Mouse (Mus musculus) neural tube, embryonic 15.5 days (tissue): ENCODE measurements around the gene Cyp4f13. TPM values are rescaled to one million over a fixed set of nuclear protein-coding genes. Genes with fewer than 3 reads are reported as not detected.

ENCODE experiments used
- ATAC-seq: fragments of 200-750 bp; cut with Nextera tagmentation; 2 replicates; pipeline ENCODE4 v1.8.0; 2017; ENCODE audit warnings: mild to moderate bottlenecking, moderate TSS enrichment, moderate library complexity; ENCODE audit not compliant: low FRiP score
- H3K27ac ChIP-seq: fragments of 300-500 bp; sonication (generic); replicated peaks from 2 replicates; pipeline ENCODE4 v1.5.1; 2015; ENCODE audit warnings: mild to moderate bottlenecking, inconsistent platforms
- H3K27me3 ChIP-seq: fragments of 300-500 bp; sonication (generic); replicated peaks from 2 replicates; pipeline ENCODE4 v1.6.1; 2015; ENCODE audit warnings: inconsistent platforms
- H3K36me3 ChIP-seq: fragments of 300-500 bp; sonication (generic); 2 replicates; pipeline ENCODE4 v1.6.1; 2015; ENCODE audit warnings: inconsistent platforms
- H3K4me1 ChIP-seq: fragments of 300-500 bp; sonication (generic); 2 replicates; pipeline ENCODE4 v1.6.1; 2015; ENCODE audit warnings: inconsistent platforms
- H3K4me2 ChIP-seq: fragments of 300-500 bp; sonication (generic); 2 replicates; pipeline ENCODE4 v1.6.1; 2015; ENCODE audit warnings: inconsistent platforms, mild to moderate bottlenecking, moderate library complexity
- H3K4me3 ChIP-seq: fragments of 300-500 bp; sonication (generic); replicated peaks from 2 replicates; pipeline ENCODE4 v1.5.1; 2015; ENCODE audit warnings: mild to moderate bottlenecking, inconsistent platforms
- H3K9ac ChIP-seq: fragments of 300-500 bp; sonication (generic); replicated peaks from 2 replicates; pipeline ENCODE4 v1.6.1; 2015; ENCODE audit warnings: mild to moderate bottlenecking, inconsistent platforms
- H3K9me3 ChIP-seq: fragments of 300-500 bp; sonication (generic); replicated peaks from 2 replicates; pipeline ENCODE4 v1.6.1; 2016; ENCODE audit warnings: inconsistent platforms
- WGBS: fragments of 180-500 bp; shearing (Covaris S2); methylation state at CpG from one replicate; pipeline ENCODE4 v1.1.7; 2015; ENCODE audit warnings: mixed read lengths; 5-methylcytosine and 5-hydroxymethylcytosine counted together
- polyA plus RNA-seq: library from polyadenylated mRNA; unstranded; fragments of >200 nt; fragmentation: Nextera tagmentation; extraction: Ambion mirVana; gene quantifications from 2 replicates; pipeline ENCODE4 v1.2.1, GENCODE M21; 2015

Gene Cyp4f13
- 8.0 and 8.1 TPM in 2 replicates for polyA plus RNA-seq

DNA sequence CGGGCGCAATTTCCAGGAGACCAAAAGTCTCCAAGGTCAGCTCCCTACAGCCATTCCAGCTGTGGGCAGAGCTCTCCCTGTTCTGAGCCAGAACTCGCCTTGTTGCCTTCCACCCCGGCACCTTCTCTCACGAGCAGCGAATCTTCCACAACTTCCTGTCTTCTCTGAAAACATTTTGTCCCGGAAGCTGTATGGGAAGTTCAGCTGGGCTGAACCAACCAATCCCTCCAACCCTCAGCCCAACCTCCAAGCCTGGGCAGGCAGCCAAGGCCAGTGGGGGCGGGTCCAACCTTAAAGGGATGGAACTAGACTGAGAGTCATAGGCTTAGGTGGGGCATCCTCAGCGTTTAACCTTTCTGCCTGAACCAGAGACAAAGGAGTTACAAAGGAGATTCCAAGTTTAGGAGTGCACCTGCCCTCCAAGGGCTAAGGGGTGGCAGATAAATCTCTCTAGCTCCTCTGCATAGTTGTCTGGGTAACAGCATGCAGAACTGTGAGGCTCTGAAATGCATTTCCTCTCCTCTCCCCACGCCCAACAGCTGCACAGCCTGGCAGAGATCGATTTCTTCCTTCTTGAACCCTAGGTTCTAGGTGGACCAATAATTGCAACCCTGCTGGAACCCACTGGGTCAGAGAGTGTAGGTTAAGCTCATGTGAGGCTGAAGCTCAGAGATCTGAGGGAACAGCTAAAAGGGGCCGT is at the start of gene Cyp4f13:
Gene Cyp4f13, minus strand, starts transcription at position 188 of the 700 bp plus-strand sequence.
- Histone ChIP-seq H3K4me2 (peak within 1 kb of the TSS; percentile 75), H3K4me3 (peak within 1 kb of the TSS; percentile 50), H3K27me3 (no peaks in the 10 kb centered on the region), H3K36me3 (no peaks in the 10 kb centered on the region), H3K27ac (peak within 1 kb of the TSS; percentile 70), H3K9me3 (no peaks in the 10 kb centered on the region), H3K4me1 (peaks cover 17% of the 10 kb centered on the region), H3K9ac (peak within 1 kb of the TSS; percentile 45)
- 38% methylated on average over 12 of the region's 12 CpGs for WGBS
- peak; percentile 95 for ATAC-seq

DNA sequence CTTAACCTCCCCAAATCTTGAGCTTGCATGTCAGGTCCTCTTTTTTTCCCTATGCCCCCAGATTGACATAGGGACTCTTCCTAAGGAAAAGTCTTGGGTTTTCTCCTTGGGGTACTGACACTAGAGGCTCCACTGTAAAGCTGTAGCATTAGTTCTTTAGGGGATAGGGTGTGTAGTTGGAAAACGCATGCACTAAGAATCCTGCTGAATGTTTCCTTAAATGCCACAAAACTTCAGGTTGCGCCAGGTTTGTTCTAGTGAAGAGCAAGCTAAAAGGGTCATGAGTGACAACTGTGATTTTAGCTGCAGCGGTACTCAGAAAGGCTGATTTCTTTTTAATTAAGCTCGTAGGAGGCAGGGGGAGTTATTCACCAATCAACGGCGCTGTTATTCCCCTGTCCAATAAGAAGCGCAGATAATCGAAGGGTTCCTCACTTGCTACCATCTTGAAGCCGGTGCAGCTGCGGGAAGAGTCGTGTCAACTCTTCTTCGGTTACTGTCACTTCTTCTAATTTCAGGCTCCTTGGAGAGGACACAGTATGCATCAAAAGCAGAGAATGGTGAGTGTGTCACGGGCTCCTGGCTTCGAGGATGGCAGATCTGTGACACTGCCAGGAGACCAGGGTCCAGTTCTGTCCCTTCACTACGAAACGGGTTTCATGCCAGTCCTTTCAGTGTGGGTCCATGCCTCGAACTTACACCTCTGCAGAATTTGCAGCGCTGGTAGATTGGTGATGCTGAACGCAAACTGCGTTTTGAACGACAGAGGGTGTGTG is 45.7 kb upstream of the Cyp4f13 start, which contains the start of gene Zfp952:
Gene Zfp952, plus strand, starts transcription at position 431 of the 776 bp plus-strand sequence.
- H3K9me3 ChIP-seq: no peaks in the 10 kb centered on the region
- peak within 1 kb of the TSS; percentile 80 for H3K27ac ChIP-seq
- peaks cover 30% of the 10 kb centered on the region for H3K36me3 ChIP-seq
- peak within 1 kb of the TSS; percentile 54 for H3K4me3 ChIP-seq
- under 1% methylated on average over 21 of the region's 21 CpGs for WGBS
- H3K9ac ChIP-seq: peak within 1 kb of the TSS; percentile 59
- peak; percentile 99 for ATAC-seq
- H3K4me2 ChIP-seq: peak within 1 kb of the TSS; percentile 81
- H3K4me1 ChIP-seq: peaks cover 17% of the 10 kb centered on the region
- H3K27me3 ChIP-seq: no peaks in the 10 kb centered on the region

DNA sequence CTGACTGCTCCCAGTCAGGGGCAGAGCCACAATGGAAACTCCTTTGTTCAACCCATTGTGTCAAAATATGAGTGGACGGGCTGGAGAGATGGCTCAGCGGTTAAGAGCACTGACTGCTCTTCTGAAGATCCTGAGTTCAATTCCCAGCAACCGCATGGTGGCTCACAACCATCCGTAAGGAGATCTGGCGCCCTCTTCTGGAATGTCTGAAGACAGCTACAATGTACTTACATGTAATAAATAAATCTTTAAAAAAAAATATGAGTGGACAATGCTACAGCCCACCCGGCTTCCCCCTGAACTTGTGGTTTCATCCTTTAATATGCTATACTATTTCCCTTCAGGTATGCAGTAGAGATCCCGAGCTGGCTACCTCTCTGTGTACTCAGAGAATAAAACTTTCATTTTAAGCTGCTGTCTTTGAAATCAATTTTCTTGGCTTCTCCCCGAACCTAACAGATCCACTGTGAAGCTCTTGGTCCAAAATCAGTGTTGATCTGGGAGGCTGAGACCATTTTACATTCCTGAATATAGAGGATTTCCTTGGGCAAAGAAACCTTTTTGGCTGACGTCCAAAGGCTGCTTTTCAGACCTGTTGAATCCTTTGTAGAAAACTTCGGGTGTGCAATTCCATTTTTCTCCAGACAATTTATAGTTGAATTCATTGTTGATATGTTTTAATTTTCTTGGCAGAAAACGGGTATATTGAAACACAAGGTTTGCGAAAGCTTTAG is 44.9 kb upstream of the Cyp4f13 start:
- 74% methylated on average over 12 of the region's 12 CpGs for WGBS
- H3K27me3 ChIP-seq: no peaks in the 10 kb centered on the region

DNA sequence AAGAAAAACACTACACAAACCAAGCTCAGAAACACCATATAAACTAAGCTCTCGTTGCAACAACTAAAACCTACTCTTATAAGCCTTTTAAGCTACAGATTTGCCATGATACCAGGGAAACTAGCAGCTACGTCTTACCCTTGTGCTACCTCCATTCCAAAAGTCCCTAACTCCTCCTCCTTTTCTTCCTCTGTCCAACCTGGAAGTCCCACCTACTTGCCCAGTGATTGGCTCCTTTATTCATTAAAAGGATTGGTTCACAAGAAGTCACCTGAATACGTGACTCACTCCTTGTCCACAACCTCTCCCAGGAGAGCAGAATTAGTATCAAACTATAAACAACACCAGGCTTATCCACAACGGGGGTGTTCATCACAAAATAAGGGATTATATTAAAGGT is 39.1 kb upstream of the Cyp4f13 start:
- Histone ChIP-seq H3K4me1 (no peaks in the 10 kb centered on the region), H3K9ac (no peak overlapping the region), H3K27ac (no peak overlapping the region), H3K4me2 (no peak overlapping the region), H3K27me3 (no peaks in the 10 kb centered on the region), H3K36me3 (peaks cover 2% of the 10 kb centered on the region; the same call in 1 of the 2 replicates), H3K4me3 (no peak overlapping the region), H3K9me3 (no peaks in the 10 kb centered on the region)
- 78% methylated on average over 4 of the region's 4 CpGs for WGBS
- ATAC-seq: no peak

More for the DNA sequence above, 44.9 kb upstream of the Cyp4f13 start:
- H3K4me1 ChIP-seq: peaks cover 17% of the 10 kb centered on the region
- ATAC-seq: no peak
- H3K9ac ChIP-seq: 0 out of 2 replicates have a peak overlapping the region, but pooled peaks have one; percentile 59
- no peaks in the 10 kb centered on the region for H3K9me3 ChIP-seq
- no peak overlapping the region for H3K27ac ChIP-seq
- H3K36me3 ChIP-seq: peaks cover 25% of the 10 kb centered on the region
- peak overlapping the region; percentile 81 for H3K4me2 ChIP-seq
- peak overlapping the region; percentile 54 for H3K4me3 ChIP-seq

DNA sequence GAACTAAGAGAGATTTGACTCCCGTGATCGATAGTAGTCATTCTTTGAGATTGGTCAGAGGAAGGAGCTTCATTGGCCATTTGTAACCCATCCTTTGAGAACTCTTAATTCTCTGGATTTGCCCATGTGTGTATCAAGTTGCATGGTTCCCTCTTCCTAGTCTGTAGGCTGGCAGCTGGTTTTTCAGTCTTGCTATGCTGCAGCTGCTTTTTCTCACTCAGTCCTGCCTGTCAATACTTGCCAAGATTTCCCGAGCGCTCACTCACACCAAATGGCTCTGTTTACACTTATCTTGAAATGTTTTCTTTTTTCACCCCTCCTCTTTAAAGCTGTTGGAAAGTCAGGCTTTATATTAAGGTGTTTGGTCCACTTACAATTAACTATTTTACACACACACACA is 34.2 kb upstream of the Cyp4f13 start:
- 96% methylated on average over 4 of the region's 4 CpGs for WGBS
- no peak overlapping the region for H3K4me2 ChIP-seq
- no peaks in the 10 kb centered on the region for H3K27me3 ChIP-seq
- peaks cover 39% of the 10 kb centered on the region for H3K36me3 ChIP-seq
- H3K27ac ChIP-seq: no peak overlapping the region
- H3K4me3 ChIP-seq: no peak overlapping the region
- no peaks in the 10 kb centered on the region for H3K4me1 ChIP-seq
- H3K9me3 ChIP-seq: 0 out of 2 replicates have a peak, but pooled peaks cover 6% of the 10 kb centered on the region
- no peak for ATAC-seq
- no peak overlapping the region for H3K9ac ChIP-seq

DNA sequence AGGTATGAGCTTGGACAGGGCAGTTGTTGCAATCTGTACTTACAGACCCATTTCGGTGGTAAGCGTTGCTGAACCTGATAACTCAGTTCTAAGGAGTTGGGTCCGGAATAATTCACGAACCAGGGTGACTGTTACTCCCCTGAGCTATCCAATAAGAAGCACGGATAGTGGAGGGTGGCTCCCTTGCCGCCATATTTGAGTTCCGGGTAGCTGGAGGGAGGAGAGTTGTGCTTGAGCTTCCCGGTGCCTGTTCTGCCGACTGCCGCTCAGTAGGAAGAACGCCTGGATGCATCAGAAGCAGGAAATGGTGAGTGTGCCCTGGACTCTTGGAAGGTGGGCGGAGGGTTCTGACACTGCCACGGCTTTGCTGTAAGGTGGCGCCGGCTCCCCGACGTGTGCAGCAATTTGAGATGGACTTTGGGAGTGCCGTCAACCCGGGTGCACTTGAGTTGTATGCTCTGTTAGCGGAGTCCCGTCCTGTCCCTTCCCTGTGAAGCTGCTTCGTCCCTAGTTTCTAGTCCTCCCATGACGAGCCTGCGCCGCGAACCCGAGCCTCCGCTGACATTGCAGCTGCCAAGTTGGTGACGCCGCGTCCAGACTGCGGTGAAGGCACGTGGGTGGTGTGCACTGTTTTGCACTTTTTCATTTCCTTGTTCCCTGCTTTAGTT is 18.6 kb upstream of the Cyp4f13 start, which contains the start of gene Zfp472:
Gene Zfp472, plus strand, starts transcription at position 192 of the 668 bp plus-strand sequence.
- Histone ChIP-seq H3K4me3 (peak within 1 kb of the TSS; percentile 87), H3K4me1 (peaks cover 18% of the 10 kb centered on the region), H3K4me2 (peak within 1 kb of the TSS; percentile 87), H3K9me3 (no peaks in the 10 kb centered on the region), H3K27ac (peak within 1 kb of the TSS; percentile 82), H3K9ac (peak within 1 kb of the TSS; percentile 67), H3K27me3 (no peaks in the 10 kb centered on the region), H3K36me3 (no peaks in the 10 kb centered on the region)
- peak; percentile 100 for ATAC-seq
- under 1% methylated on average over 33 of the region's 33 CpGs for WGBS

DNA sequence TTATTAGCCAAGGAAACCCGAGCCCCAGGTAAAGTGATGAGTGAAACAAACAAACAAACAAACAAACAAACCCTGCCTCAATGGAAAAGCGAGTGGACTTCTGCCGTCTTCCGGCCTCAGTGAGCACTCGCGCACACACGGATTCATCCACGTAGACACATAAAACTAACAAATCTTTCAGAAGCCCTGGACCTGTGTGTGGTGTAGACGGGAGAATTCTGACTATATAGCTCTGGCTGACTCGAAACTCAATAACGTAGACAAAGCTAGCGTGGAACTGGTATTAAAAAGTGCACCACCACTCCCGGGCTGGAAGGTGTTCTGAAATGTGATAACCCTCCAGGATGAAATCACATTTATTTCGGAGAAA is 18.0 kb upstream of the Cyp4f13 start:
- ATAC-seq: peak; percentile 70
- Histone ChIP-seq H3K4me1 (peaks cover 18% of the 10 kb centered on the region), H3K9me3 (no peaks in the 10 kb centered on the region), H3K4me2 (peak overlapping the region; percentile 87), H3K9ac (peak overlapping the region; percentile 67), H3K4me3 (peak overlapping the region; percentile 87), H3K27me3 (no peaks in the 10 kb centered on the region), H3K27ac (peak overlapping the region; percentile 60; the same call in 1 of the 2 replicates), H3K36me3 (no peaks in the 10 kb centered on the region)
- under 1% methylated on average over 14 of the region's 14 CpGs for WGBS

DNA sequence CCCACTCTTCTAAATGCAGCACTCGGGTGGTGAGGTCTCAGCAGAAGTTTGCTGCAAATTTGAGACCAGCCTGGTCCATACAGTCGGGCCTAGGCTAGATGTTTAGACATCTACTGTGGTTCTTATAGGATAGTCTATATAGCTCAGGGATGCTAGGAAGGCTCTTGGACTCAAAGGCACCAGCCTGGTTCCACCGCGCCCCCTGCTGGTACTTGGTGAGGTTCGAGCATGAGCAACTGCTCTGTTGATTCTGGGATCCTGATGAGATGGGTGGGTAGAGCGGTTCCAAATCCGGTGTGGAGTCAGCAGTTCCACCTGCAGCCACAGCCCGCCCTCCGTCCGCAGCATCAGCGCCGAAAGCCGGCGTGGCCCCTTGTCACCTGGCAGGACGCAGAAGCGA is 4.2 kb upstream of the Cyp4f13 start:
- no peak overlapping the region for H3K9ac ChIP-seq
- H3K4me3 ChIP-seq: no peak overlapping the region
- 36% methylated on average over 16 of the region's 16 CpGs for WGBS
- no peaks in the 10 kb centered on the region for H3K27me3 ChIP-seq
- H3K4me1 ChIP-seq: peaks cover 14% of the 10 kb centered on the region
- H3K9me3 ChIP-seq: no peaks in the 10 kb centered on the region
- ATAC-seq: no peak
- H3K4me2 ChIP-seq: peak overlapping the region; percentile 12; the same call in 1 of the 2 replicates
- no peak overlapping the region for H3K27ac ChIP-seq
- H3K36me3 ChIP-seq: no peaks in the 10 kb centered on the region

DNA sequence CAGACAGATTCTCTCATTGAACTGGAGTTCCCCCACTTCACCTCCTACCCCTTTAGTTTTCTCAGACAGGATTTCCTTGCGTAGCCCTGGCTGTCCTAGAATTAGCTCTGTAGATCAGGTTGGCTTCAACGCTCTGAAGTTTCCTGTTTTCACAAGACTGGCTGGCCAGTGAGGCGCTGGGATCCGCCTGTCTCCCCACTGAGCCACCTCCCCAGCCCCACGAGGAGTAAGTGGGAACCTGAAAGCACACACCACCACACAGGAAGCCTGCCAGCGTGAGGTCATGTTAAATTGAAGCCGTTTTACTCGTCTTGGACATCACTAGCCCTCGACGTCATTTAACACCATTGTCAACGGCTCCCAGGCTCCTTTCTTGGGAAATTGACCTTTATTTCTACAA is 3.8 kb upstream of the Cyp4f13 start:
- Histone ChIP-seq H3K27me3 (no peaks in the 10 kb centered on the region), H3K27ac (no peak overlapping the region), H3K9me3 (no peaks in the 10 kb centered on the region), H3K36me3 (no peaks in the 10 kb centered on the region), H3K4me2 (no peak overlapping the region), H3K4me1 (peaks cover 17% of the 10 kb centered on the region), H3K4me3 (no peak overlapping the region), H3K9ac (no peak overlapping the region)
- ATAC-seq: no peak
- WGBS: 79% methylated on average over 11 of the region's 11 CpGs

DNA sequence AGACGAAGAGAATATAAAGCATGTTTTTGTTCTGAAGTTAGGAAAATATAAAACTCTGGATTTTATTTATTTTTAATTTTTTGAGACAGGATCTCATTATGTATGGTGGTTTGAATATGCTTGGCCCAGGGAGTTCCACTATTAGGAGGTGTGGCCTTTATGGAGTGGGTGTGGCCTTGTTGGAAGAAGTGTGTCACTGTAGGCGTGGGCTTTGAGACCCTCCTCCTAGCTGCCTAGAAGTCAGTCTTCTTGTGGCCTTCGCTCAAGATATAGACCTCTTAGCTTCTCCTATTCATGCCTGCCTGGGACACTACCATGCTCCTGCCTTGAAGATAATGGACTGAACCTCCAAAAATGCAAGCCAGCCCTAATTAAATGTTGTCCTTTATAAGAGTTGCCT is 2.9 kb upstream of the Cyp4f13 start:
- peaks cover 17% of the 10 kb centered on the region for H3K4me1 ChIP-seq
- H3K4me3 ChIP-seq: no peak overlapping the region
- no peak overlapping the region for H3K27ac ChIP-seq
- H3K4me2 ChIP-seq: no peak overlapping the region
- H3K27me3 ChIP-seq: no peaks in the 10 kb centered on the region
- ATAC-seq: no peak
- H3K9ac ChIP-seq: no peak overlapping the region
- H3K36me3 ChIP-seq: no peaks in the 10 kb centered on the region
- no peaks in the 10 kb centered on the region for H3K9me3 ChIP-seq
- 90% methylated on average over 3 of the region's 3 CpGs for WGBS

DNA sequence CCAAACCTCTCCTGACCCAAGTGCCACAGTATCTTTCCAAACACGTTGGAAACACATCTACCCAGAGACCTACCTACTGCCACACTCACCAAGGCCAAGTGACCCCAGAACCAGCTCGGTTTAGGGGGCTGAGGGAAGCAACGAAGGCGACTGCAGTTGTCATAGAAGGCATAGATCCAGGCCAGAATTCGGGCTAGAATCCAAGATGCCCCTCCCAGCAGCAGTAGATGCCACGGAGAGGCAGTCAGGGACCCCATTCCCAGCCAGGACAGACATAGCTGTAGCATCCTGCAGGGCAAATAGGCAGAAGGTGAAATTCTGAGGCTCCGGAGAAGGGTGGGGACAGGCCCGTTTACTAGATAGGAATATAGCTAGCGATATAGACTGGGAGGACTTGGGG is 486 bp downstream of the Cyp4f13 start:
- peak overlapping the region; percentile 50 for H3K4me3 ChIP-seq
- no peaks in the 10 kb centered on the region for H3K9me3 ChIP-seq
- peak overlapping the region; percentile 75 for H3K4me2 ChIP-seq
- no peaks in the 10 kb centered on the region for H3K36me3 ChIP-seq
- H3K27me3 ChIP-seq: no peaks in the 10 kb centered on the region
- H3K4me1 ChIP-seq: peaks cover 17% of the 10 kb centered on the region
- WGBS: 65% methylated on average over 9 of the region's 9 CpGs
- H3K27ac ChIP-seq: peak overlapping the region; percentile 61
- H3K9ac ChIP-seq: peak overlapping the region; percentile 45
- no peak for ATAC-seq
